Mouse (Mus musculus) lung, embryonic 15.5 days (tissue): Measurements from ENCODE around the gene Mrpl42. TPM values are rescaled to one million over a fixed set of nuclear protein-coding genes. Genes with fewer than 3 reads are reported as not detected.

Experiments used
- ATAC-seq: fragments of 200-750 bp; cut with Nextera tagmentation; 2 replicates; pipeline ENCODE4 v1.8.0; 2017; ENCODE audit warnings: moderate number of reproducible peaks, borderline replicate concordance; ENCODE audit not compliant: low FRiP score, low TSS enrichment; ENCODE audit errors: extremely low read depth
- H3K27ac ChIP-seq: fragments of 300-500 bp; sonication (generic); 2 replicates; pipeline ENCODE4 v1.5.1; 2015; ENCODE audit warnings: moderate library complexity, mild to moderate bottlenecking, inconsistent platforms
- H3K27me3 ChIP-seq: fragments of 300-500 bp; sonication (generic); 2 replicates; pipeline ENCODE4 v1.6.1; 2015; ENCODE audit warnings: inconsistent platforms
- H3K36me3 ChIP-seq: fragments of 300-500 bp; sonication (generic); 2 replicates; pipeline ENCODE4 v1.6.1; 2015; ENCODE audit warnings: inconsistent platforms
- H3K4me1 ChIP-seq: fragments of 300-500 bp; sonication (generic); 2 replicates; pipeline ENCODE4 v1.6.1; 2015; ENCODE audit warnings: inconsistent platforms
- H3K4me2 ChIP-seq: fragments of 300-500 bp; sonication (generic); 2 replicates; pipeline ENCODE4 v1.6.1; 2015; ENCODE audit warnings: inconsistent platforms, mild to moderate bottlenecking, moderate library complexity
- H3K4me3 ChIP-seq: fragments of 300-500 bp; sonication (generic); 2 replicates; pipeline ENCODE4 v1.5.1; 2015; ENCODE audit warnings: mild to moderate bottlenecking, inconsistent platforms
- H3K9ac ChIP-seq: fragments of 300-500 bp; sonication (generic); 2 replicates; pipeline ENCODE4 v1.6.1; 2015; ENCODE audit warnings: inconsistent platforms
- H3K9me3 ChIP-seq: fragments of 300-500 bp; sonication (generic); 2 replicates; pipeline ENCODE4 v1.6.1; 2016; ENCODE audit warnings: inconsistent platforms
- WGBS: fragments of 180-500 bp; shearing (Covaris S2); methylation state at CpG from one replicate; pipeline ENCODE4 v1.1.7; 2015; 5-methylcytosine and 5-hydroxymethylcytosine counted together
- polyA plus RNA-seq: library from polyadenylated mRNA; unstranded; fragments of >200 nt; fragmentation: Nextera tagmentation; extraction: Ambion mirVana; gene quantifications from 2 replicates; pipeline ENCODE4 v1.2.1, GENCODE M21; 2015

Mrpl42 gene
- polyA plus RNA-seq, 1 experiment from 2014 or later = 304 TPM

DNA sequence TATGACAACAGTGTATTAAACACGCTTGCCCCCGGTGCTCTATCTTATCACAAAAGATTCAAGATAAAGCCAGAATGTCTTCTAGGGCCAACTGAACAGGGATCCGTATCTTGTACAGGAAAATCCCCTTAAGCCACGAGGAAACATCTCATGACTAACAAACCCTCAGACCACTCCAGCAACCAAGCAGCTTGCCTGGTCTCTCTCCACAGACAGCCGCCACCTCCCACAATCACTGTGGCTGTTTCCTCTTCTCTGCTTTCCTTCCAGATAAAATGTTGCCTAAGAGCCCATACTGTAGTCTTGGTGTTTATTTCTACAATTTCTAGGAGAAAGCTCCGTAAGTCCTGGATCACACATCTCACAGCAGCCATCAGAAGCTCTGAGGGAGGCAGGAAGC is 52.7 kb downstream of the Mrpl42 start:
- H3K4me1 ChIP-seq = no peaks in the 10 kb centered on the region
- no peak for ATAC-seq
- H3K4me2 ChIP-seq = no peak overlapping the region
- H3K4me3 ChIP-seq = no peak overlapping the region
- H3K9me3 ChIP-seq = no peaks in the 10 kb centered on the region
- H3K9ac ChIP-seq = no peak overlapping the region
- no peaks in the 10 kb centered on the region for H3K36me3 ChIP-seq
- no peaks in the 10 kb centered on the region for H3K27me3 ChIP-seq
- WGBS = 51% methylated on average over 6 of the region's 6 CpGs
- no peak overlapping the region for H3K27ac ChIP-seq

DNA sequence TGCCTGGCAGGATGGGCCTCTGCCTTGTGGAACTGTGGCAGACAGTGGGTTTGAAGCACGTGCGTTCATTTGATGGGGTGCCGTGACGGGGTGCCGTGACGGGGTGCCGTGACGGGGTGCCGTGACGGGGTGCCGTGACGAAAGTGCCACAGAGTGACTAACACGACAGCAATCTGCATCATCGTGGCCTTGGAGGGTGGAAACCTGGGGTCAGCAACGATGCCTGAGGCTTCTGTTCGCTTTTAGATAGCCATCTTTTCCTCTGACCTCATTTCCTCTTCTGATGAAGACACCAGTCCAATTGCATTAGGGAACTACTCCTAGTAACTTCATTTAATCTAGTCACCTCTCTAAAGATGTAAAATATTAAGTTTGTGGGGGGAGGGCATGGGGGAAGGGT is 53.8 kb downstream of the Mrpl42 start:
- 91% methylated on average over 16 of the region's 16 CpGs for WGBS
- H3K4me1 ChIP-seq = no peaks in the 10 kb centered on the region
- no peaks in the 10 kb centered on the region for H3K36me3 ChIP-seq

DNA sequence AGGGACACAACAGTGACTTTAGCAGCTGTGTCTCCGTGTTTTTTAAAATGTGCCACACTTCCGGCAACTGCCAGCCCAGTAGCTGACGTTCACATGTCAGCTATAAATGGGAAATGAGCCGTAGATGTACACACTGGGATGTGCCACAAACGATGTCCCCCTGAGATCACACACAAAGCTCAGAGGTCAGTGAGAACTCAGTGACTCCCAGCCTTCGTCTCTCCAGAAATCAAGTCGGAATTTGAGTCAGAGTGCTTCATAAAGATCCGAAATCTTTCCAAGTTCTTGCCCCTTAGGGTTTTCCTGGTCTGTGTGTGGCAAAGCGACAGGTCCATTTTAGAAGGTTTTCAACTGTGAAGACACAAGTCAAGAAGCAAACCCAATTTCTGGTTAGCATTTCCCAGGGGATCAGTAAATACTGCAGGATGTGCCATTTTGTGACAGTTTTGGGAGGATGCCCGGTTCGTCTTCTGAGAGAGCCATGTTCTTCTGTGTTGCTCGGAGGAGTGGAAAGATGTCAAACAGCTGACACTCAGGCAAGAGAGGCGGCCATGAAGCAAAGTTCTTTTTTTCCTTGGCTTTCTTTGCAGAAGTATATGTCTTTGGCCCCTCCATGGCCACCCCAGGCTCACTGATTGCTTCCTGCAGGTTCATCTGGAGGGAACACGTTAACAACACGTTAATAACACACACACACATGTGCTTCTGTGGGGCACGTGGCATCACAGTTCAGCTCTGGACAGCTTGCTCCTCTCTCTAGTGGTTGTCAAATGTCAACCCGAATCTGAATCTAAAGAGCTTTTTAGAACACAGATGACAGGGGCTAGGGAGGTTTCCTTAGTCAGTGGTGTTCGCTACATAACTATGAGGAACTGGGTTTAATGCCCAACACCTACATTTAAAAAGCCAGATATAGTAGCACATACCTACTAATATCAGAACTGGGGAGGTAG is 56.4 kb downstream of the Mrpl42 start:
- peak; percentile 65; the same call in 1 of the 2 replicates for ATAC-seq
- H3K9me3 ChIP-seq = no peaks in the 10 kb centered on the region
- H3K27me3 ChIP-seq = no peaks in the 10 kb centered on the region
- H3K4me2 ChIP-seq = 0 out of 2 replicates have a peak overlapping the region, but pooled peaks have one; percentile 2
- H3K27ac ChIP-seq = peak overlapping the region; percentile 42
- no peak overlapping the region for H3K9ac ChIP-seq
- WGBS = 52% methylated on average over 18 of the region's 18 CpGs
- H3K4me1 ChIP-seq = no peaks in the 10 kb centered on the region
- no peak overlapping the region for H3K4me3 ChIP-seq
- H3K36me3 ChIP-seq = no peaks in the 10 kb centered on the region

More for the DNA sequence above, 53.8 kb downstream of the Mrpl42 start:
- no peak overlapping the region for H3K4me3 ChIP-seq
- no peak overlapping the region for H3K4me2 ChIP-seq
- H3K27ac ChIP-seq = no peak overlapping the region
- H3K9ac ChIP-seq = no peak overlapping the region
- H3K9me3 ChIP-seq = no peaks in the 10 kb centered on the region
- ATAC-seq = no peak
- no peaks in the 10 kb centered on the region for H3K27me3 ChIP-seq

DNA sequence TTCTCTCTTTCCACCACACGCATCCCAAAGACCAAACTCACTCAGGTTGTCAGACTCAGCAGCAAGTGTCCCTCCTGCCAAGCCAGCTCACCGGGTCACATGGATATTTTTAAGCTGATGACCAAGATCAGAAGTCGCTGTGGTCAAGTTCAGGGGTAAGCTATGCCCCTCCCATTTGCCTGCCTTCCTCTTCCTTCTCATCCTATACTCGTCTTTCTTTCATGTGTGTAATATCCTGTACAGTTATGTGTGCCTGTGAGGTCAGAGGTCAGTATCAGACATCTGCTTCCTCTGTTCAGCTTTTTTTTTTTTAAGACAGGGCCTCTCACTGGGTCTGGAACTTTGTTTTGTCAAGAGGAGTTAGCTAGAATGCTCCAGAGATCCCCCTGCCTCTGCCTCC is 59.4 kb downstream of the Mrpl42 start:
- ATAC-seq = no peak
- H3K4me3 ChIP-seq = no peak overlapping the region
- H3K9me3 ChIP-seq = no peaks in the 10 kb centered on the region
- no peak overlapping the region for H3K4me2 ChIP-seq
- 62% methylated on average over 4 of the region's 4 CpGs for WGBS
- no peak overlapping the region for H3K9ac ChIP-seq
- no peaks in the 10 kb centered on the region for H3K36me3 ChIP-seq
- H3K4me1 ChIP-seq = peaks cover 16% of the 10 kb centered on the region
- no peaks in the 10 kb centered on the region for H3K27me3 ChIP-seq
- no peak overlapping the region for H3K27ac ChIP-seq

DNA sequence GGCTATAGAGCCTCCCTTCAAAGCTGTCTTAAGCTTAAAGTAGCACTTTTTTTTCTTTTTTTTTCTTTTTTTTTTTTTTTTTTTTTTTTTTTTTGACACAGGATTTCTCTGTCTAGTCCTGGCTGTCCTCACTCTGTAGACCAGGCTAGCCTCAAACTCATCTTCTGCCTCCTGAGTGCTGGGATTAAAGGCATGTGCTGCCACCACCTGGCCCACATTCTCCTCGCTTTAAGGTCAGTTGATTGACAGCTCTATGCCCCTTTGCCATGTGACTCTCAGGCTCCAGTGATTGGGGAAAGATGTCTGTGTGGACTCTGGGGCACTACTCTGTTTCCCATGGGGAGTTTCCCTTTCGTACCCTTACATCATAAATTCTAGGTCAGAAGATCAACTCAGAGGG is 61.2 kb downstream of the Mrpl42 start:
- H3K4me3 ChIP-seq = no peak overlapping the region
- H3K27me3 ChIP-seq = no peaks in the 10 kb centered on the region
- ATAC-seq = no peak
- H3K9me3 ChIP-seq = no peaks in the 10 kb centered on the region
- H3K36me3 ChIP-seq = no peaks in the 10 kb centered on the region
- 68% methylated on average over 2 of the region's 2 CpGs for WGBS
- H3K27ac ChIP-seq = no peak overlapping the region
- no peak overlapping the region for H3K9ac ChIP-seq
- peaks cover 16% of the 10 kb centered on the region for H3K4me1 ChIP-seq
- no peak overlapping the region for H3K4me2 ChIP-seq

DNA sequence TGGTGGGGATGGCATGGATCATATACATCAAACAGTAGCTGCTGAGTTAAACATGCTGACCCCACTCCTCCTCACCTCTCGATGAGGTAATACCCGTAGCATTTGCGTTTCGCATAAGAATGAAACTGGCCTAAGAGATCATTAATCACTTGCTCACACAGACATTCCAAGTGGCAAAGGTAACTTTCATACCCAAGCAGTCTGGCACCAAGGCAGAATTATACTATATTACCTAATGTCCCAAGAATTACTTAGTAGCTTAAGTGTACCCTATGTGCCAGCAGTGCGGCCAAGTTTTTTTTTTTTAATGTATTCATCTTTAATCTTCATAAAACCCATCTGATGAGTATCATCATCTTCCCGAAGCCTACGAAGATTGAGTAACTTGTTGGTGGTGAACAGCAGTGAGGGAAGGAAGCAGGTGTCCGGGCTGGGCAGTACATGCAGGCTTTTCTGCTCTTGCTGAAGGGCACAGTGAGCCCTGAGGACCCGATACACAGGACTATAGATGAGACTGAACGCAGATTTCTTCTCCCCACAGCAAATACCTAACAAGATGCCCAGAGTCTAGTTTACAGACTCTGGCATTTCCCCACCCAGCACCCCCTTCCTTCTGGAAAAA is 61.9 kb downstream of the Mrpl42 start:
- Histone ChIP-seq H3K27me3 (no peaks in the 10 kb centered on the region), H3K4me3 (no peak overlapping the region), H3K4me1 (peaks cover 16% of the 10 kb centered on the region), H3K9ac (no peak overlapping the region), H3K4me2 (no peak overlapping the region), H3K27ac (no peak overlapping the region), H3K9me3 (no peaks in the 10 kb centered on the region), H3K36me3 (no peaks in the 10 kb centered on the region)
- ATAC-seq = no peak
- 65% methylated on average over 10 of the region's 10 CpGs for WGBS

DNA sequence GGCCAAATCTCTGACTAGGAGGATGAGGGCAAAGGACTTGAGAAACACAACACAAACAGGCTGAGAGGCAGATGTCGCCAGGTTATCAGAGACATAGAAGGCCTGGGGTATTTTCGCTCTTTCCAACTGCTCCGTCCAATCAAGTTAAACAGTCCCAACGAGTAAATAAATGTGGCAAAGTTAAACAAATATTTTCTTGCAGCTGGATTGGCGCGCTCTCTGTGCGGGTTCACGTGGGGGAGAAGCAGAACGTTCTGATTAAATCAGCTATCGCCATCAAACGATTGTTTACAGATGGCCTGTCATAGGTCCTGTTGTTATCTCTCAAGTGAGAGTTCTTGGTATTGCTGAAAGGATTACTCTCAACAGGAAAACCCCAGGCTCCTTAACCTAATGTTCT is 62.8 kb downstream of the Mrpl42 start:
- Histone ChIP-seq H3K36me3 (no peaks in the 10 kb centered on the region), H3K27me3 (no peaks in the 10 kb centered on the region), H3K9ac (no peak overlapping the region), H3K4me2 (0 out of 2 replicates have a peak overlapping the region, but pooled peaks have one; percentile 2), H3K27ac (no peak overlapping the region), H3K4me3 (no peak overlapping the region), H3K4me1 (peaks cover 16% of the 10 kb centered on the region), H3K9me3 (no peaks in the 10 kb centered on the region)
- ATAC-seq = no peak
- WGBS = 5% methylated on average over 11 of the region's 11 CpGs

Other genes starting within 250 kb of the Mrpl42 start
- gene Cradd, start 177.8 kb downstream of the Mrpl42 start, polyA plus RNA-seq = 12.7 and 12.9 TPM in 2 replicates
- gene Socs2, start 84.8 kb downstream of the Mrpl42 start, polyA plus RNA-seq = 121 and 124 TPM in 2 replicates
- gene Ube2n, start 13.2 kb upstream of the Mrpl42 start, polyA plus RNA-seq = 390 and 414 TPM in 2 replicates
- gene Nudt4, start 62.2 kb upstream of the Mrpl42 start, polyA plus RNA-seq = 64.3 and 65.2 TPM in 2 replicates
- gene Anapc15-ps, start 171.5 kb upstream of the Mrpl42 start, polyA plus RNA-seq = 0.45 TPM in 1 of 2 replicates, not detected in the other